Mouse (Mus musculus) liver, embryonic 14.5 days (tissue): ENCODE results near the gene Slc1a5. TPM values are rescaled to one million over a fixed set of nuclear protein-coding genes. Genes with fewer than 3 reads are reported as not detected.
A peak's percentile ranks its signal among the peaks of the same experiment; 100 is the strongest.

ENCODE experiments used
- ATAC-seq: fragments of 200-750 bp; cut with Nextera tagmentation; 2 replicates; pipeline ENCODE4 v1.8.0; 2017; ENCODE audit warnings: moderate number of reproducible peaks, mild to moderate bottlenecking, moderate library complexity; ENCODE audit not compliant: insufficient read depth
- DNase-seq, 3 experiments: peaks; one replicate each; pipeline ENCODE4 v3.0.0-alpha.2; 2012 to 2013; ENCODE audit warnings: low read depth in 3 of 3, low spot score in 3 of 3
- H3K27ac ChIP-seq: fragments of 300-500 bp; sonication (generic); 2 replicates; pipeline ENCODE4 v1.5.1; 2014; ENCODE audit warnings: moderate library complexity, mild to moderate bottlenecking, control low read depth, inconsistent platforms
- H3K27me3 ChIP-seq: fragments of 300-500 bp; sonication (generic); 2 replicates; pipeline ENCODE4 v1.6.1; 2014; ENCODE audit warnings: mild to moderate bottlenecking, low read length, moderate library complexity; ENCODE audit not compliant: control insufficient read depth, insufficient read depth
- H3K36me3 ChIP-seq: fragments of 300-500 bp; sonication (generic); replicated peaks from 2 replicates; pipeline ENCODE4 v1.6.1; 2014; ENCODE audit warnings: low read depth; ENCODE audit not compliant: control insufficient read depth, insufficient read depth
- H3K4me1 ChIP-seq, 2 experiments: fragments of 200-500 bp in 1 of 2; fragments of 300-500 bp in 1 of 2; sonication (generic) in 1 of 2; replicated peaks; 2 replicates each; pipeline ENCODE4 v1.6.1; 2012 to 2014; ENCODE audit warnings: antibody characterized with exemption in 1 of 2, inconsistent platforms in 1 of 2, low read length in 1 of 2; ENCODE audit not compliant: control insufficient read depth in 2 of 2, insufficient read depth in 2 of 2
- H3K4me2 ChIP-seq: fragments of 300-500 bp; sonication (generic); 2 replicates; pipeline ENCODE4 v1.6.1; 2014; ENCODE audit warnings: low read depth, mild to moderate bottlenecking, control low read depth, moderate library complexity
- H3K4me3 ChIP-seq, 2 experiments: fragments of 200-500 bp in 1 of 2; fragments of 300-500 bp in 1 of 2; sonication (generic) in 1 of 2; 2 replicates each; pipeline ENCODE4 v1.5.1; 2012 to 2014; ENCODE audit warnings: low read depth in 2 of 2, low read length in 2 of 2, mild to moderate bottlenecking in 2 of 2, control low read depth in 1 of 2, inconsistent platforms in 1 of 2, moderate library complexity in 1 of 2; ENCODE audit not compliant: insufficient read depth in 1 of 2
- H3K9ac ChIP-seq: fragments of 300-500 bp; sonication (generic); replicated peaks from 2 replicates; pipeline ENCODE4 v1.6.1; 2014; ENCODE audit warnings: mild to moderate bottlenecking, control low read depth, moderate library complexity
- H3K9me3 ChIP-seq: fragments of 300-500 bp; sonication (generic); 2 replicates; pipeline ENCODE4 v1.6.1; 2016; ENCODE audit warnings: low read length, mixed read lengths; ENCODE audit not compliant: control insufficient read depth
- CTCF ChIP-seq: IDR thresholded peaks from 2 replicates; pipeline ENCODE4 v1.5.1; 2016; ENCODE audit warnings: antibody characterized with exemption, low read depth, control low read depth
- EP300 ChIP-seq: IDR thresholded peaks from 2 replicates; pipeline ENCODE4 v1.6.1; 2016; ENCODE audit warnings: antibody characterized with exemption, low read depth
- WGBS: fragments of 180-500 bp; shearing (Covaris S2); extraction: QIAGEN DNeasy Blood & Tissue Kit; methylation state at CpG from one replicate; pipeline ENCODE4 v1.1.7; 2014; ENCODE audit not compliant: insufficient replicate concordance; 5-methylcytosine and 5-hydroxymethylcytosine counted together
- polyA plus RNA-seq, 2 experiments: library from polyadenylated mRNA; depleted of rRNA in 1 of 2; stranded (reverse) in 1 of 2; unstranded in 1 of 2; fragments of >200 nt; fragmentation: Nextera tagmentation in 1 of 2; extraction: Ambion mirVana in 1 of 2; gene quantifications; 2 replicates each; pipeline versions ENCODE4 v1.2.1 to v1.2.3; 2012 to 2014

Slc1a5 gene
- polyA plus RNA-seq, 2 experiments, result 61.7 to 160 TPM

DNA sequence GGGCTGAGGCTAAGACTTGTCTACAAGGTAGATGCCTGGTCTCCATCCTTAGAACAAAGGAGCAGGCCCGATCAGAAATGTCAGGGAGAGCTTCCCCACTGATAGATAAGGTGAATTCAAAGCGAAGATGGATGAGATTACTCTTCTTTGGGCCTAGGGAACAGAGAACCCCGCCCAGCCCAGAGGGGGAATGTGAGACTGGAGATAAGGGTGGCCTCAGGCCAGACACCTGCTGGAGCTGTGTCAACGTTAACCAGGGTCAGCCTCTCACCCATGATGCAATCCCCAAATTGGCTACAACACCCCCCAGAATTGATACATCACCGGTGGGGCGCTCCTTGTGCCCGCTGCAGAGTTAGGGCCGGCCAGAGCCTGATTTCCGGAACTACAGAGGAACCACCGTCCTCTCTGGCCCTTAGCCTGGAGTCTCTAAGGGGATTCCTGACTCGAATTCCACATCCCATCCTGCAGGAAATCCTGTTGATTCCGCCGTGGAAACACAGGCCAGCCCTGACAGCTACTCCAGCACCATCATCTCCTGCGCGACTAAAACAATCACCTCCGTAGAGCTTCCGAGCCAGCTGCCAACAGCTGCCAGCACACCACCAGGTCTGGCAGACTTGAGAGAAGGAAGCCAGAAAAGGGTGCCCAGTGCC is 25.6 kb upstream of the Slc1a5 start:
- Histone ChIP-seq H3K36me3 (no peaks in the 10 kb centered on the region), H3K4me3 (no peak overlapping the region), H3K4me1 (peaks cover 0 to 13% of the 10 kb centered on the region in 2 experiments; a peak in 2 of 4 replicates), H3K4me2 (no peak overlapping the region), H3K27me3 (no peaks in the 10 kb centered on the region), H3K9ac (no peak overlapping the region), H3K9me3 (no peaks in the 10 kb centered on the region), H3K27ac (no peak overlapping the region)
- ATAC-seq (peak; percentile 60; the same call in 1 of the 2 replicates), DNase-seq (no peak)
- 28% methylated on average over 17 of the region's 17 CpGs for WGBS
- no peak for TF ChIP-seq CTCF
- TF ChIP-seq EP300, result no peak

DNA sequence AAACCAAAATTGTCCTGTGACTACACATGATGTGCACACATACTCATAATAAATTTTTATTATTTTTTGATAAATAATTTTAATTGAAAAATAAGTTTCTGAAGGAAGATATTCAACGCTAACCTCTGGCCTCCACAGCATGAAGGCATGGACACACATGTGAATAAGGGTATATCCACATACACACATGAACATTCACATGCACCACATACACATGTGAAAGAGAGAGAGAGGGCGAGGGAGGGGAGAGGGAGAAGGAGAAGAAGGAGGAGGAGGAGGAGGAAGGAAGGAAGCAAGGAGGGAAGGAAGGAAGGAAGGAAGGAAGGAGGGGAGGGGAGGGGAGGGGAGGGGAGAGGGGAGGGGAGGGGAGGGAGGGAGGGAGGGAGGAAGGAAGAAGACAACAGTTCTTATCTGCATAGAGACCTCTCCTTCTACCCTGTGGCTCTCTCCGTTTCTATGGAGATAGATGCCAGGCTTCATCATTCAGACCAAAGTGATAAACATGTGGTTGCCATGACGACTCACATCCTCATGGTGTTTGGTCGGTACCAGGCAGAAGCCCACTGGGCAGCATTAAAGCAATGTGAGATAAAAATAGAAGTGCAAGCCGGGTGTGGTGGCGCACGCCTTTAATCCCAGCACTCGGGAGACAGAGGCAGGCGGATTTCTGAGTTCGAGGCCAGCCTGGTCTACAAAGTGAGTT is 22.1 kb upstream of the Slc1a5 start:
- ATAC-seq (no peak), DNase-seq (no peak)
- Histone ChIP-seq H3K9me3 (no peaks in the 10 kb centered on the region), H3K27ac (no peak overlapping the region), H3K9ac (no peak overlapping the region), H3K4me1 (peaks cover 0 to 13% of the 10 kb centered on the region in 2 experiments; a peak in 2 of 4 replicates), H3K4me2 (no peak overlapping the region), H3K36me3 (no peaks in the 10 kb centered on the region), H3K4me3 (no peak overlapping the region), H3K27me3 (no peaks in the 10 kb centered on the region)
- TF ChIP-seq CTCF (no peak), EP300 (no peak)
- whole genome bisulfite sequencing, result 53% methylated on average over 10 of the region's 11 CpGs

DNA sequence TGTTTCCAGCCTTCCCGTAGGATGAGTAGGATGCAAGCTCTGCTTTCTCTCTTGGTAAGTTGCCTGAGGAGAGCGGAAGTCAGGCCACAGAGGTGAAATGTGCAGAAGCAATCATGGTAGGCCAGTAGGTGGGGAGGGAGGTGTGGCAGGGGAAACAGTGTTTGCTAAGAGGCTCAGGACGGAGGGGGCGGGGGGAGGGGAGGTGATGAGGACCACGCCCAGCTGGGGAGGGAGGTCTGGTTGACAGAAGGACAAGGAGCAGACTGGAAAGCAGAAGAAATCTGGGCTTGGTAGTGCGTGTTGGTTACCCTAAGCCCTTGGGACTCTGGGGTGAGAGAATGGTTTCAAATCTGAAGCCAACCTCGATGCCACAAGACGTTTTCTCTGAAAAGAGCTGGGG is 20.8 kb upstream of the Slc1a5 start:
- ATAC-seq, result no peak
- H3K9ac ChIP-seq, result no peak overlapping the region
- H3K36me3 ChIP-seq, result no peaks in the 10 kb centered on the region
- 10% methylated on average over 8 of the region's 8 CpGs for WGBS
- no peaks in the 10 kb centered on the region for H3K27me3 ChIP-seq
- DNase-seq, result no peak
- no peaks in the 10 kb centered on the region for H3K9me3 ChIP-seq
- peaks cover 0 to 9% of the 10 kb centered on the region in 2 experiments; a peak in 2 of 4 replicates for H3K4me1 ChIP-seq
- TF ChIP-seq CTCF, result no peak
- TF ChIP-seq EP300, result no peak
- H3K4me3 ChIP-seq, result no peak overlapping the region
- no peak overlapping the region for H3K27ac ChIP-seq
- no peak overlapping the region for H3K4me2 ChIP-seq

DNA sequence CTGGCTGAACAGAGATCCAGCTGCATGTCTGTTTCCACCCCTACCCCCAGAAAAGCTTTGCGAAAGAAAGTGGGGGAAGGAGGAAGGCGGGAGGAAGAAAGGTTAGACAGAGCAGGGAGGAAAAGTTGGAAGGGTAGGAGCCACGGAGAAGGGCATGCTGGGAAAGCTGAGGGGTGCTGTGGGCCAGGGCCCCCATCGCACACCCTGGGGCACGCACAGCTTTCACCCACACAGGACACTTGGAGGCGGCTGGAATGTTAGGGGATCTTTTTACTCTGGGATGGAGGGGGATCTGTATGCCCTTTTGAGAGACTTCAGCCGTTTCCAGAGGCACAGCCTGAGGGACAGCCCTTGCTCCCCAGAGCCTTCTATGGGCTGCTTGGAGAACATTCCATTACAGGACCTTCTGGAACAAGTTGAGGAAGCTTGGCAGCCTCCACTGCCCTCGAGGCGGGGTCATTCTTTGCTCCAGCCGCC is 20.1 kb upstream of the Slc1a5 start:
- no peak overlapping the region for H3K9ac ChIP-seq
- 43% methylated on average over 10 of the region's 10 CpGs for WGBS
- no peak overlapping the region for H3K4me3 ChIP-seq
- H3K9me3 ChIP-seq, result no peaks in the 10 kb centered on the region
- no peaks in the 10 kb centered on the region for H3K36me3 ChIP-seq
- peaks cover 0 to 2% of the 10 kb centered on the region in 2 experiments; a peak in 1 of 4 replicates for H3K4me1 ChIP-seq
- TF ChIP-seq CTCF, result no peak
- TF ChIP-seq EP300, result no peak
- no peak overlapping the region for H3K4me2 ChIP-seq
- no peak for ATAC-seq
- H3K27me3 ChIP-seq, result no peaks in the 10 kb centered on the region
- H3K27ac ChIP-seq, result no peak overlapping the region
- no peak for DNase-seq

DNA sequence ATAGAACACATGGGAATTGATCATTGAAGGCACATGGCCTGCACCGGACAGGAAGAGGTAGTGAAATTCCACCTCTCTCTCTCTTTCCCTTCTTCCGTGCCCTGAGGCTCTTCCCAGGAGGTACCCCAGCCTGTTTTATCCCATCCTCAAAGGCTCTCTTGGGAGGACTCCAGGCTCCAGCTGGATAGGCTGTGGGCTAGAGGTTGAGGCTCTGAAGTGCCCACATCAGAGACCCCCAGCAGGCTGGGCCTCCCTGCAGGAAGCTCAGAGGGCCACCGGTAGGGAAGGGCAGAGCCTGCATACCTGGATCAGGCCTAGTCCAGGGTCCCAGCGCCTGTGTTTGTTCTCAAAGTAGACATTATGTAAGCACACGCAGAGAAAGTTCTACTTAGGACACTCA is 19.5 kb upstream of the Slc1a5 start:
- no peak overlapping the region for H3K27ac ChIP-seq
- 48% methylated on average over 5 of the region's 5 CpGs for WGBS
- no peak overlapping the region for H3K4me3 ChIP-seq
- H3K4me1 ChIP-seq, result peaks cover 0 to 2% of the 10 kb centered on the region in 2 experiments; a peak in 1 of 4 replicates
- no peaks in the 10 kb centered on the region for H3K36me3 ChIP-seq
- DNase-seq (no peak), ATAC-seq (no peak)
- TF ChIP-seq CTCF (no peak), EP300 (no peak)
- H3K4me2 ChIP-seq, result no peak overlapping the region
- no peak overlapping the region for H3K9ac ChIP-seq
- H3K27me3 ChIP-seq, result no peaks in the 10 kb centered on the region
- H3K9me3 ChIP-seq, result no peaks in the 10 kb centered on the region
